Mouse (Mus musculus) brain, embryonic 18.5 days (tissue): ENCODE data around the gene Nop53.

Source experiments
- DNase-seq: peaks from one replicate; pipeline ENCODE4 v3.0.0-alpha.2; 2012; ENCODE audit warnings: low read depth, low spot score

Gene Nop53

DNA sequence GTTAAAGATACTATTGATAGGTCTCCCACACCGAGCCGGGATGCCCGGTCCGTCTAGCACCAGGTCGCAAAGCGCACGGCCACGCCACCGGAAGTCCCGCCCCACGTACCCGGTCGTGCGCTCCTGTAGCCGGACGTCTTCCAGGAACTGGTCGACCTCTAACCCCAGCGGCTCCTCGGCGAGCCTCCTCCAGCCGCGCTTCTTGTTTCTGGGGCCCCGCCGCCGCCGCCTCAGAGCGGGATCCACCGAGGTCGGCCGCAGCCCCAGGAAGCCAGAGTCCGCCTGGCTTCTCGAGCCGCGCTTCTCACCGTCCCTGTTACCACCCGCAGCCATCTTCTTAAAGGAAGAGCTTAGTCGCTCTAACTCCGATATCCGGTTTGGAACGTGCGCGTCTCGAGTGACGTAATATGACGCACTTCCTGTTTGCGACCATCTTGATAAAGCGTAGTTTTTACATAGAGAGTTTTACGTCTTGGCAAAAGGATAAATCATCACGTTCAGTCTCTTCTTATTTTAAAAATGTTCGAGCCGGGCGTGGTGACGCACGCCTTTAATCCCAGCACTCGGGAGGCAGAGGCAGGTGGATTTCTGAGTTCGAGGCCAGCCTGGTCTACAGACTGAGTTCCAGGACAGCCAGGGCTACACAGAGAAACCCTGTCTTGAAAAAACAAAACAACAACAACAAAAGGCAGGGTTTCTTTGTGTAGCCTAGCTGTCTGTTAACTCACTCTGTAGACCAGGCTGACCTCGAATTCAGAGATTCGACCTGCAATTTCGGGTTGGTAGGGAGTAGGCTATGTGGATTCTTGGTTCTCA, at the start of gene Nop53:
Gene Nop53 (minus strand): TSS at position 354 of the 816 bp plus-strand sequence.
- DNase-seq, result peak; percentile 96

DNA sequence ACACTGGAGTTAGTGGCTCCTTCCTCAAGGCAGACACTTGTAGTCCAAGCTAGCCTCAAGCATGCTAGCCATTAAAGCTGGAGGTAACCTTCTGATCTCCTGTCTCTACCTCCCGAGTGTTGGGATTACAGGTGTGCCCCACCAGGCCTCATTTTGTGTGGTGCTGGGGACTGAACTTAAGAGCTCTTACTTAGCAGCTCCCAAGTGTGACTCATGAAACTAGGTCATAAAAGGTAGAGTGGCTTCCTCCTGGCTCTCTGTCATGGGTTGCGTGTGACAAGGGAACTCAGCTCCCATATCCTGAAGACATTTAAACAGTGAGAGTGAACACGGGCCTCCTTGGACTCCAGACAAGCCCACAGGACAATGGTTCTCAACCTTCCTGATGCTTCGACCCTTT, 47.9 kb upstream of the Nop53 start:
- no peak for DNase-seq

DNA sequence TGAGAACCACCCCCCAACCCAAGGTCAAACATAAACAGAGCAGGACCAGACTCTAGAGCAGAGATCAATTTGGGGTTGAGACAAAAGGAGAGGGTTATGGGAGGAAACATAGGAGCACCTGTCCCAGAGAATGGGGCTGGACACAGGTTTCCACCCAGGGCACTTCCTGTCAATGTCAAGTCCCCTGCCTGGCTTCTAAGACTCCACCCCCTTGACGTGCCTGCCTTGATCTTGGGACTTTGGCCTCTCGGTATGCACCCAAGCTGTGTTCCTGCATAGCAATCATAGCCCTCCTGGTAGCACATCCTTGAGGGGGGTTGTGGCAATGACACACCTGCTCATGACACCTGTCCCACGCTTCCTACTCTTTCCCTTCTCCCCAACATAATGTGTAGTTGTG, 47.3 kb upstream of the Nop53 start:
- DNase-seq, result no peak

DNA sequence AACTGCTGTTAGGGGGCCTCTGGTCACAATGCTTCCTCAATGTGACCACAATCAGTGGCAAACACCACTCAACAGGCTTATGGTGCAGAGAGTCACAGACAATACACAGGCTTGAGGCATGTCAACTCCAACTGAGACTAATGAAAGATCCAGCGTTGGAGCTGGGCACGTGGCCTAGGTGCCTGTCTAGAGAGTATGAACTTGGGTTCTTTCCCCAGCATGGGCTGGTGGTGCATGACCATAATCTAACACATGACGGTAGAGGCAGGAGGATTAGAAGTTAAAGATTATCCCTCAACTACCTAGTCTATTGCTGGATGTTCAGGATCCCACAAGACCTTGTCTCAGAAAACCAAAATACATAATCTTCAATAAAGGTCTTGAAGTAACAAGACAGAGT, 45.9 kb upstream of the Nop53 start:
- DNase-seq, result no peak

DNA sequence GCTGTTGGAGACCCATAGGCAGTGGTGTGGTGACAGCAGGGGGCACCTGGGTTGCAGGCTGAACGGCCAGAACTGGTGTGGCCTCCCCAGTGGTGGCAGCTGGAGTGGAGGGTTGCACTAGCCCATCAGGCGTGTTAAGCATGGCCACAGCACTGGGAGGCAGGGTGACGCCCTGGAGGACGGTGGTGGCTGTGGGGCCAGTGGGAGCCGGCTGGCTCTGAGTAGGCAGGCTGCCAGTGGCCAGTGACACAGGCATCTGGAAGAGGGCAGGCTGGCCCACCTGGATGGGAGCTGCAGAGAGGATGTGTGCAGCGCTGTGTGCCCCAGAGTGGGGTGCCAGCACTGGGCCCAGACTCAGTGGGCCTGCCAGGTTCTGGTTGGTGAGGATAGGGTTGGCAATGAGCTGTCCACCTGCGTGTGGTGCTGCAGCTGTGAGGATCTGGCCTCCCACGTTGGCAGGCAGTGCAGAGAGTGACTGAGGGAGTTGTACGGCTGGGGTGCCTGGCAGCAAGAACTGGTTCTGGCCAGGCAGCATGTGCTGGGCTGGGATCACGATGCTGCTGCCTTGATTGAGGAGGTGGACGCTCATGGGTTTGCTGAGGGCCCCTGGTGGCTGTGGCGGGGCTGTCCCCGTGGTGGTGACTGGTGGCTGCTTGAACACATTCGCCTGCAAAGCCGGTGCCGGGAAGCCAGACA, 41.9 kb upstream of the Nop53 start:
- no peak for DNase-seq

DNA sequence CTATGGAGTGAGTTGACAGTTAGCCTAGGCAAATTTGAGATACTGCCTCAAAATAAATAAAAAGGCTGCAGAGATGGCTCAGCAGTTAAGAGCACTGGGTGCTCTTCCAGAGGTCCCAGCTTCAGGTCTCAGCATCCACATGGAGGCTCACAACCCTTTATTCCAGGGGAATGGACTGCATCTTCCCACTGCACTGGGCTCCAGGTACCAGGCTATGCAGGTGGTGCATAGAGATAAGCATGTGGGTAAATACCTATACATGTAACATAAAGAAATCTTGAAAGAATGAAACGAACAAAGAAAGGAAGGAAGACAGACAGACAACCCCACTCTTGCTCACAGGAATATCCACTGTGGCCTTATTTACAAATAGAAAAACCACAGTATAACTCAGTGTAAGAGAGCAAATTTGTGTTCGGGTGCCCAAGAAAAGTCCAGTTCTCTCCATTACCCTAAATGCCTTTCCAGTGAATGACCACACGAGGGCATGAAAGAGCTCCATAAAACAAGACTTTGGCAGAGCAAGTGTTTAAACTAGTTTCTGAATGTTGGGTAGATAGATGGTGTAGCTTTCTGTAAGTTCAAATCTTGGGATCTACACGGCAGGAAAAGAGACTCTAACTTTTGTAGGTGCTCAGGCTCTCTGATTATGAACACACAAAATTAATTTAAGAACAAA, 37.0 kb upstream of the Nop53 start:
- no peak for DNase-seq

DNA sequence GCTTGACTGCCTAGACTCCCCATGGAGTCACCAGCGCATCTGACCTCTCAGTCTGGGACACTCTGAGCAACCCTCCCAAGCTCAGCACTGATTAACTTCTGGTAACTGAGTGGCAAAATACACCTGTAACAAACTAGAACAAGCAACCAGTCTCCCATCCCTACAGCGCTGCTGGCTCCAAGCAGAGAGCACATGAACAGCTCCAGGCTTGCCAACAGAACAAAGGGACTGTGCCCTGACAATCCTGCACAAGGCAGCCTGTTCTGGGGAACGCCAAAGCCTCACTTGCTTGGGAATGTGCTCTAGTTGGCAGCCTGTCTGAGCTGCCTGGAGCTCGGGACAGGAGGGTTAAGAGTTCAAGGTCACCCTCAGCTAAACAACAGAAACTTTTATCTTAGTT, 35.7 kb upstream of the Nop53 start:
- no peak for DNase-seq

DNA sequence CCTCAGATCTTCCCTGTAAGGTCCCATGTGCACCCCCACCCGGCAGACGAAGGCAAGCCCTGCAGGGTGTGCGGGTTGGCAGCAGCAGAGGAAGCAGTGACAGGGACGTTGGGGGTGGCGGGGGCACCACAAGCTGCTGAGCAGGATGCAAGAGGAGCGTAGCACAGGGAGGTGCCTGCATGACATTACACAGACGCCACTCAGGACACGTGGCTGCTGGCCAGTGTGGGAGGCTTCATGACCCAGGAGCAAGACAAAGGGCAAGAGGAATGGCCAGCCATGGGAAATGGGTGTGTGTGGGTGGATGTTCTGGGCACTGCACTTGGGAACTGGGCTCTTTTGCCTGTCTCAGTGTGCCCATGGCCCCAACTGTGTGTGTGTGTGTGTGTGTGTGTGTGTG, 34.4 kb upstream of the Nop53 start:
- no peak for DNase-seq

DNA sequence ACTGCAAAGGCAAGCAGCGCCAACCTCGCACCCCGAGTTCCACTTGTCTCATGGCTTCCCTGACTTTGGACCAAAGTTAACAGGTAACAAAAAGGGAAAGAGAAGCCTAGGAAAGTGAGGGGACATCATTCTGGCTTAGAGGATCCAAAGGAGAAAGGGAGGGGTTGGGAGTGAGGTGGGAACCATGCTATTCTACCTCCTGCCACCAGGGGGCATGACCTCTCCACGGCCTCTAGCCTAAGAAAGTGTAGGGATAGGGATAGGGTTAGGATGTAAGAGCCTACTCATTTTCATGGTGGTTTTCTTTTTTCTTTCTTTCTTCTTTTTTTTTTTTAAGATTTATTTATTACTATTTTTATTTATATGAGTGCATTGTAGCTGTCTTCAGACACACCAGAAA, 30.0 kb upstream of the Nop53 start:
- no peak for DNase-seq

DNA sequence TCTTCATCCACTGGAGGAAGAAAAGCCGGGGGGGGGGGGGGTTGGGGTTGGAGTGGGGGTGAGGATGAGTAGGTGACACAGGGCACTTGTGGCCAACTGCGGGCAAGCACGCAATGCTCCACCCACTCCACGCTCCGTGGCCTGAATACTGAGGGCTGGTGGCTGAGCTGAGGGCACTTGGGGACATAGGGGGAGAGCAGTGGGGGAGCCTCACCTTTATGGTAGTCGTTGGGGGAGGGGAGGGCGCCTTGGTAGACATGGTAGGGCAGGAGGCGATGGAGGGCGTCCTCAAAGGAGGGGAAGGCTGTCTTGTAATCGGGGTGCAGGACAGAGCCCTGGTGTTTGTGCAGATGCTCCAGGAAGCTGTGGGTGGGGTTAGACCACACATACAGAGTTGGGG, 29.6 kb upstream of the Nop53 start:
- DNase-seq, result no peak

DNA sequence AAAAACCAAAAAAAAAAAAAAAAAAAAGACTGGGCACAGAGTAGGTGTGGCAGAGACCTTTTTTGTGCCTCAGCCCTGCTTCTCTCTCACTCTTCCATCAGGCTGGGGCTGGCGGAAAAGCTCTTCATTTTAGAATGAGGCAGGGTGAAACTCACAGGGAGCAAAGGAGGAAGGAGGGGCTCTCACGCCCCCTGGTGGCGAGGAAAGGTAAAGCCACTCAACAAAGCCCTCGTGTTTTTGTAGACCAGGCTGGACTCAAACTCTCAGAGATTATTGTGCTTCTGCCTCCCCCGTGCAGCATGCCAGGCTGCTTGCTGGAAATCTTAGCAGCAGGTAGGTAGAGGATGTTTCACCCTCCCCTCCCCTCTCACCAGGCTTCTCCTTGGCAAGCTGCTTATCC, 28.8 kb upstream of the Nop53 start:
- no peak for DNase-seq

DNA sequence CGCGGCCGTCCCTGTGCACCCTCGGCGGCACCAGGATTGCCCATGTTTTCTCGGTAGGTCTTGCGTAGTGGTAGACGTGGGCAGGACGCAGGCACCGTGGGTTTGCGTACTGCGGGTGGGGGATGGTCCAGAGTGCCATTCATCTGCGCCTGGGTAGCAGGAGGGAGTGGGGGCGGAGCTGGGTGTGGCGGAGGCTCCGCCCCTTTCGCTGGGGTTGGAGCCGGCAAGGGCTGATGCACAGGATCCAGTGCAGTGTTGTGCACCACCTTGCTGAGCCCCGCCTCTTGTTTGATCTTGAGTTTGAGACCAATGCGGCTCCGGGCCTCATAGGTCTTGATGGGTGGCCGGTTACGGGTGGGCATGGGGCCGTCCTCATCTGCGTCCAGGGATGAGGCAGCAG, 26.4 kb upstream of the Nop53 start:
- DNase-seq, result no peak

DNA sequence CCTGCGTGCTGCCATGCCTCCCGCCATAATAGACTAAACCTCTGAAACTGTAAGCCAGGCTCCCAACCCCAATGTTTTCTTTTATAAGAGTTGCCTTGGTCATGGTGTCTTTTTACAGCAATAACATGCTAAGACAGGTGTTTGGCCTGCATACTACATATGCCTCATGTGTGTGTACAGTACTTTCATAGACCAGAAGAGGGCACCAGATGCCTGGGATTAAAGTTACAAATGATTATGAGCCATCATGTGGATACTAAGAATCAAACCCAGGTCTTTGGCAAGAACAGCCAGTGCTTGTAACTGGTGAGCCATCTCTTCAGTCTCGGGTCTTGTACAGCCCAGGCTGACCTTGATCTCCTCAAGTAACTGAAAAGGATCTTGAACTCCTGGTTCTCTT, 23.8 kb upstream of the Nop53 start:
- DNase-seq, result no peak

DNA sequence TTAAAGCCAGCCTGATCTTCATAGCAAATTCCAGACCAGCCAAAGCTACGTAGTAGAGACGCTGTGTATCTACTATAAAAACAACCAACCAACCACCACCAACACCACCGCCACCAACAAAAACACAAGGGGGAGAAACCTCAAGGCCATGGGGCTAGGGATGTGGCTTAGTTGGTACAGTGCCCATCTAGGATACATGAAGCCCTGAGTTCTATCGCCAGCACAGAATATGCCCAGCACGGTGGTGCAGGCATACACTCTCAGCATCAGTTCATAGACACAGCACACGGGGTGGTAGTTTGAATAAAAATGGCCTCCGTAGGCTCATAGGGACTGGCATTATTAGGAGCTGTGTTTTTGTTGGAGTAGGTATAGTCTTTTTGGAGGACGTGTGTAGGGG, 22.4 kb upstream of the Nop53 start:
- DNase-seq, result no peak

DNA sequence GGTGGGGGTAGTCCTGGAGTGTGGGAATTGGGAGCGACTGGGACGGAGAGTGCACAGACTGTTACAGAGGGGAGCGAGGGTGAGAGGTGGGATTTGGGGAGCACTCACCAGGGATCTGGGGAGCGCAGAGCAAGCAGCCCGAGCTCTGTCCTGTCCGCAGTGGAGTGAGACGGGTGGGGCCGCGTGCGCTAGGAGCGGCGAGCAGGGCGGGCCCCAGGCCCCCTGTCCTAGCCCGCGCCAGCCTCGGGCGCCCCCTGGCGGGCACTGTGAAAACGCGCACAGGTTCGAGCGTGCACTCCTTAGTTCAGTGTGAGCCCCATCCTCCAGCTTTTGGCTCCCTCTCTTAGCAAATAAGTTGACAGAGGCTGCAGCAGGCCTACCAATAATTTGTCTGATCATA, 21.4 kb upstream of the Nop53 start, which contains the start of gene Ehd2:
Gene Ehd2 (minus strand): TSS at position 256 of the 400 bp plus-strand sequence.
- no peak for DNase-seq

DNA sequence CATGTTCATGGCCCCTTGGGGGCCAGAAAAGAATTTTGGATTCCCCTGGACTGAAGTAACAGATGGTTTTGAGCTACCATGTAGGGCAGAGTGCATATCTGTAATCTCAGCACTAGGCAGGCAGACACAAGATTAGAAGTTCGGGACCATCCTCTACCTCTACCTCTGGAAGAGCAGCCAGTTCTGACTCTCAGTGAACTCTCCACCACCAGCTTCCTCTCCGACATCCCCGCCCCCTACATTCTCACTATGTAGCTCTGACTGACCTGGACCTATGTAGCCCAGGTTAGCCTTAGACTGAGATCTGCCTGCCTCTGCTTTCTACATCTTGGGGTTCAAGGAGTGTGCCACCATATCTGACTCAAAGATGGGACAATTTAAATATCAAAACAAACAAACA, 20.6 kb upstream of the Nop53 start:
- no peak for DNase-seq

DNA sequence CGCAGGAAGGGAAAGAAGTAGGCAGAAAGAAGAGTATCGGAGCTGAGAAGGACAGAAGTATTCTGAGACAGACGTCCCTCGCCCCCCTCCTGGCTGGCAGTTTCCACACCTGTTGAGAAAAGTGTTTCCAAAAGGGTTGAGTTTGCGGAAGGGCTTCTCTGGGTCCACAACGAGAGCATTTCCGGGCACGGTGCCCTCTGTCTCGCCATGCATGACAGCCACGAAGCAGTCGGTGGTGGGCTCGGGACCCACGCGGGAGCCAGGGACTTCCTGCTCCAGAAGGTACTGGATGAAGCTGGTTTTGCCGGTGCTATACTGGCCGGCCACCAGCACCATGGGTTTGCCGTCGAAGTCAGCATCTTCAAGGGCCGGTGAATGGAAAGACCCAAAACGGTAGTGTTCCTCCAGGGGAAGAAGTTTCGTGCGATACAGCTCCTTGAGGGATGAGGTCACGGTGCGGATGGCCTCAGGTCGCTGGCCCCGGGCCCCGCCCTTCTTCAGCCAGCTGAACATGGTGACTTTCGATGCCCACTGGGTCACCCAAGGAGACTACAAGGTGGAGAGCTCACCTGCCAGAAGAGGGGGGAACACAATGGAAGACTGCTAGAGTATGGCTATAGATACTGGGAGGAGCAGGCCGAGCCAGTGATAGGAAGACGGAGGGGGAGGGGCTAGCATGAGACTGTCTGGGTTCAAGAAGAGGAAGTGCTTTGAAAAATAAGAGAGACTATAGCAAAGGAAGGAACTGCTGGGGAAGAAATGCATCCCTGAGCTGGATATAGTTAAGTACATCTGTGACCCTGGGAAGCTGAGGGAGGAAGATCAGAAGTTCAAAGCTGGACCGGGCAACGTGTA, 18.2 kb upstream of the Nop53 start:
- no peak for DNase-seq

DNA sequence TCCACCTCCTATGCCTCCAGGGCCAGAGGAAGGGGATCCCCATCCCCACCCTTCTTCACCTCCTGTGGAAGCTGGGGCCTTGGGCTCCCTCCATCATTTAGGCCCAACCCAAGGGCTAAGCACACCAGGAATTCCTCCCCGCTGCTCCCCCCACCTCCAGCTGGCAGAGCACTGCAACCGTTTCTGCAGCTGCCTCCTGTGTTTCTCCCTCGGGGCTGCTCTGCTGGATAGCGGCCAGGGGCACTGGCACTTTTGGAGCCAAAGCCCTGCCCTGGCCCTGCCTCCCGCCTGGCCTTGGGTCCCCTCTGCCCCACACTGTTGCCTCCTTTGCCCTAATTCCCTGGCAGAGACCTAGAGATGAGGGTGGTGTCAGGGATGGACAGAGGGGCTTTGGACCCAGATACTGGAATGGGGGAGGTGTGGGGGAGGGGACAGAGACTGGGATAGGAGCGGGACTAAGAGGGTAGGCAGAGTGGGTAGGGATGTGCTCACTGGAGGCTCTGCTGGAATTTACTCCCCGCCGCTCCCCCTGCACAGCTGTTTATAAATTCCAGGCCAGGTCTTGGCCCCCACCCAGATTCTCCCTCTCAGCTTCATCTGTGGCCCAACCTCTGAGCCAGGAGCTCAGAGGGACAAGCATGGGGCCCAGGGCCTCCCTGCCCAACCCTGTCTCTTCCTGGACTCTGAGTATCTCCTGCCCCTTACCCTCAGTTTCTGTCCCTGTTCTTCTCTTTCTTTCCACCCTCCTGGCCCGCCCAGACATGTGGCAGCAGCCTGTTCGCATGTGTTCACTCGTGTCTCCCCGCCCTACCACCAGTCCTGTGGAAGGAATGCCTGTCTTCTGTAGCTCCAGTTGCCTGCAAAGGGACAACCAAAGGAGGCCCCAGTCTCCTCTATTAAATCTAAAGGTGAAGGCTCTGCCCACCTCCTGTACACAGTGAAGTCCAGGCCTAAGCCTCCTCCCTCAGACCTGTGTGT, 16.7 kb upstream of the Nop53 start:
- no peak for DNase-seq

DNA sequence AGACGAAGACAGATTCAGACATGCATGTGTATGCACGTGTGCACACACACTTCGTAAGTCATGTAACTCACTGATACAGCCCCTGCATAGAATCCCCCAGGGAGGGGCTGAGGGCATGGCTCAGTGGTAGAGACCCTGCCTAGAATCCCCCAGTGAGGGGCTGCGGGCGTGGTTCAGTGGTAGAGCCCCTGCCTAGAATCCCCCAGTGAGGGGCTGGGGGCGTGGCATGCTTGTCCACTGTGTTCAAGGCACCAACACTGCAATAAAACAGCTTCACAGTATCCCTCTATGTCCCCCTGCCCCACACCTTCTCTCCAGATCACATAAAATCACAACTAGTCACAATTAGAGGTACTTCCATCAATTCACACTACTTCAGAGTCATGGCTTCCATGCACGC, 15.9 kb upstream of the Nop53 start:
- no peak for DNase-seq

DNA sequence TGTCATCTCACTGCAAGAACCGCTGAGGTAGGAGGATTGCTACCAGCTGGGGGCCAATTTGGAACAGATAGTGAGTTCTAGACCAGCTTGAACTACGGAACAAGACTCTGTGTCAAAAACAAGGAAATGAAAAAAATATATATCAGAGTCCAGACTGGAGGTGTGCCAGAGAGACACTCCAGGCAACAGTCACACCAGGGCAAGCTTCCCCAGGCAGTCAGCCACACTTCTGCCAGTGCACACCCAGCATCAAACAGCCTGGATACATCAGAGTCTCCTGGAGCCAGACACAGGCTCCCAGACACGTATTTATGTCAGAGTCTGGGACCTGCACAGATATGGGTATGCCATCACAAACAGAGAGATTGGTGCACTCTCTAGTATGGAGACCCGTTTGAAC, 15.4 kb upstream of the Nop53 start:
- DNase-seq, result no peak

DNA sequence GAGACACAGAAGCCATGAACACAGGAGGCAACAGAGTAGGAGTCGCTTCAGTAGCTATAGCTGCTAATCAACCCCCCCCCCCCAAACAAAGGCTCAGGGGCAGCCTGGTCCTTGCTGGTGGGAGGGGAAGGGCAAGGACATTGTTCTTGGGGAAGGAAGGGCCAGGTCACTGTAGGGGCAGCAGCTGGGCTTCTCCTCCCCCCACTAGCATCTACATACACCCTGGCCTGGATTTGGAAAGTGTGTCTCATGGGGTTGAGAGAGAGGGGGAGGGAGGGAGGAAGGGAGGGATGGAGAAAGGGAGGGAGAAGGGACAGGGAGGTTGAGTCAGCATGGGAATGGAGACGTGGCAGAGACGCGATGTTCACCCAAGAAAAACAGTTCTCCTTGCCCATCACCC, 14.8 kb upstream of the Nop53 start:
- no peak for DNase-seq
